Mouse (Mus musculus) midbrain, embryonic 12.5 days (tissue): ENCODE results near the gene Ccdc82. TPM values are rescaled to one million over a fixed set of nuclear protein-coding genes. Genes with fewer than 3 reads are reported as not detected.

Source experiments
- ATAC-seq: fragments of 200-750 bp; cut with Nextera tagmentation; 2 replicates; pipeline ENCODE4 v1.8.0; 2017; ENCODE audit warnings: low read depth, moderate TSS enrichment, moderate library complexity; ENCODE audit not compliant: low FRiP score
- H3K27ac ChIP-seq: fragments of 300-500 bp; sonication (generic); replicated peaks from 2 replicates; pipeline ENCODE4 v1.5.1; 2016; ENCODE audit warnings: mild to moderate bottlenecking
- H3K27me3 ChIP-seq: fragments of 300-500 bp; sonication (generic); 2 replicates; pipeline ENCODE4 v1.6.1; 2016; ENCODE audit warnings: mild to moderate bottlenecking
- H3K36me3 ChIP-seq: fragments of 300-500 bp; sonication (generic); 2 replicates; pipeline ENCODE4 v1.6.1; 2016
- H3K4me1 ChIP-seq: fragments of 300-500 bp; sonication (generic); 2 replicates; pipeline ENCODE4 v1.6.1; 2016
- H3K4me2 ChIP-seq: fragments of 300-500 bp; sonication (generic); replicated peaks from 2 replicates; pipeline ENCODE4 v1.6.1; 2016; ENCODE audit warnings: mild to moderate bottlenecking, moderate library complexity
- H3K4me3 ChIP-seq: fragments of 300-500 bp; sonication (generic); 2 replicates; pipeline ENCODE4 v1.5.1; 2016; ENCODE audit warnings: mild to moderate bottlenecking
- H3K9ac ChIP-seq: fragments of 300-500 bp; sonication (generic); replicated peaks from 2 replicates; pipeline ENCODE4 v1.6.1; 2016; ENCODE audit warnings: mild to moderate bottlenecking, moderate library complexity
- H3K9me3 ChIP-seq: fragments of 300-500 bp; sonication (generic); 2 replicates; pipeline ENCODE4 v1.6.1; 2016; ENCODE audit warnings: mild to moderate bottlenecking
- WGBS: fragments of 180-500 bp; shearing (Covaris S2); methylation state at CpG from one replicate; pipeline ENCODE4 v1.1.7; 2016; 5-methylcytosine and 5-hydroxymethylcytosine counted together
- polyA plus RNA-seq: library from polyadenylated mRNA; unstranded; fragments of >200 nt; fragmentation: Nextera tagmentation; extraction: Ambion mirVana; gene quantifications from 2 replicates; pipeline ENCODE4 v1.2.1, GENCODE M21; 2016

Ccdc82 gene
- polyA plus RNA-seq, 1 experiment from 2014 or later = 15.8 TPM

DNA sequence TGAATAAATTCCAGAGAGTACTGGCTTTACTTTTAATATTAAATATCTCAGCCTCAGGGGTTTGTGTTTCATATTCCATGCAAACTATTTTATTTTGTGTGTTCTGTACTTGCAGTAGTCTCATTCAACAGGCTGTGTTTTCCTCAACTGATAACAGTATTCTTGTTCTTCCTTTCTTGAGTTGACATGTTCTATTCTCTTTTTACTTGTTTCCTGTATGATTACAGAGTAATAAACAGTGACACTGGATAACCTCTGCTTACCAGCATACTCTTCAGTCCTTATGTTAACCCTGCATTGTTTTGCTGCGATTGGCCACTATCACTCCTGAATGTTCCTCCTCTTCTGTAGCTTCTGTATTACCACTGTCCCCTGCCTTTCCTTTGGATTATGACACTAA is 10.0 kb downstream of the Ccdc82 start:
- ATAC-seq = no peak
- no peak overlapping the region for H3K4me3 ChIP-seq
- H3K4me1 ChIP-seq = no peaks in the 10 kb centered on the region
- H3K36me3 ChIP-seq = no peaks in the 10 kb centered on the region; the same call in 1 of the 2 replicates
- H3K9ac ChIP-seq = no peak overlapping the region
- H3K4me2 ChIP-seq = no peak overlapping the region
- no peaks in the 10 kb centered on the region for H3K27me3 ChIP-seq
- no peaks in the 10 kb centered on the region for H3K9me3 ChIP-seq
- 94% methylated on average over 1 of the region's 1 CpGs for WGBS
- no peak overlapping the region for H3K27ac ChIP-seq

DNA sequence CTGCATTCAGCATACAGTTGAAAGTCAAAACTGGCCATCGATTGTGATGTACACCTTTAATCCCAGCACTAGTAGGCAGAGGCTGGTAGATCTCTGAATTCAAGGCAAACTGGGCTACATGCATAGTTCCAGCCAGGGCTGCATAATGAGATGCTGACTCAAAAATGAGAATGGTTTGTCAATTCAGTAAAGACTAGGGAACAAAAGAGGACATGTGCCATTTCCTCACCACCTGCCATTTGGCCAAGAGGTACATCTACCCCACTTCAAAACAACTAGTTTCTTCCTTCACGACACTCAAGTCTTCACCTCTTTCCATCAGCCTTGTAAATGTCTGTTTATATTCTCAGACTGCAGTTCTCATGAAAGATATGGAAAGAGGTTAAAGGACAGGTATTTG is 11.4 kb downstream of the Ccdc82 start:
- Histone ChIP-seq H3K27me3 (no peaks in the 10 kb centered on the region), H3K27ac (no peak overlapping the region), H3K9me3 (no peaks in the 10 kb centered on the region), H3K36me3 (no peaks in the 10 kb centered on the region), H3K4me1 (no peaks in the 10 kb centered on the region), H3K9ac (no peak overlapping the region), H3K4me3 (no peak overlapping the region), H3K4me2 (no peak overlapping the region)
- WGBS = 88% methylated on average over 2 of the region's 2 CpGs
- ATAC-seq = no peak

DNA sequence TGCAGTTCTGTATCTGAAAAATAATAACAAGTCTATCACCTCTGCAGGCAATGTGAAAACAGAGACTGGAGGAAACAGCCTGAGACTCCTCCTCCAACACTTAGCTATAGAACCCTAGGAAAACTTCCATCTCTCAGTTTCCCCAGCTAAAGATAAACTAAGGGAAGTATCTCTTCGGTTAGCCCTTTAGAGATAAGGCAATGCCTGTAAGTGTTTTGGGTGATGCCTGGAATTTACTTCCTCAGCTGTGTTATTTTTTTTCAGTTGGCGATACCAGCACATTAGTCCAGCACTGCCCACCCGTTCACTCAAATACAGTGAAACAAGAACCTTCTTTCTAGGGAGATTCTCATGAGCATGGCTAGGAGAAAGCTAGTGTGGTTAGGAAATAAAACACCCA is 14.2 kb downstream of the Ccdc82 start:
- H3K4me3 ChIP-seq = no peak overlapping the region
- H3K27ac ChIP-seq = no peak overlapping the region
- no peaks in the 10 kb centered on the region for H3K4me1 ChIP-seq
- no peaks in the 10 kb centered on the region for H3K9me3 ChIP-seq
- H3K36me3 ChIP-seq = no peaks in the 10 kb centered on the region
- WGBS = 90% methylated on average over 3 of the region's 3 CpGs
- H3K27me3 ChIP-seq = no peaks in the 10 kb centered on the region
- no peak for ATAC-seq
- H3K4me2 ChIP-seq = no peak overlapping the region
- no peak overlapping the region for H3K9ac ChIP-seq

DNA sequence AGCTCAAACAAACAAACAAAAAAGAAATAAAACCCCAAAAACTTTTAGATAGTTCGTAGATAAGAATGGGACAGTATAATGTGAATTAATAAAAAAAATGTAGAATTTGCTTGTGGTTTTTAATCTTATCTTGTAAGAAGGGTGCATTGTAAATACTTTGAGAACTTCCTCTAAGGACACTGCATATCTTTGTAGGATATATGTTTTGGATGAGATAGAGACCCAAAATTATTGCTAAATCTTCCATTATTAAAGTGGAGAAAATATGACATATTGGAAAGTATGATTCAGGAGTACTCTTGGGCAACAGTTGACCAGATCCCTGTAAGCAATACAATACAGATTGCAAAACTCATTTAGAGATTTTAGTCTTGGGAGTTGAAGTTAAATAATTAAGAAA is 26.5 kb downstream of the Ccdc82 start:
- Histone ChIP-seq H3K4me3 (no peak overlapping the region), H3K27ac (no peak overlapping the region), H3K27me3 (no peaks in the 10 kb centered on the region), H3K4me2 (no peak overlapping the region), H3K36me3 (no peaks in the 10 kb centered on the region), H3K9ac (no peak overlapping the region), H3K4me1 (no peaks in the 10 kb centered on the region), H3K9me3 (no peaks in the 10 kb centered on the region)
- WGBS = 93% methylated on average over 1 of the region's 1 CpGs
- ATAC-seq = no peak

DNA sequence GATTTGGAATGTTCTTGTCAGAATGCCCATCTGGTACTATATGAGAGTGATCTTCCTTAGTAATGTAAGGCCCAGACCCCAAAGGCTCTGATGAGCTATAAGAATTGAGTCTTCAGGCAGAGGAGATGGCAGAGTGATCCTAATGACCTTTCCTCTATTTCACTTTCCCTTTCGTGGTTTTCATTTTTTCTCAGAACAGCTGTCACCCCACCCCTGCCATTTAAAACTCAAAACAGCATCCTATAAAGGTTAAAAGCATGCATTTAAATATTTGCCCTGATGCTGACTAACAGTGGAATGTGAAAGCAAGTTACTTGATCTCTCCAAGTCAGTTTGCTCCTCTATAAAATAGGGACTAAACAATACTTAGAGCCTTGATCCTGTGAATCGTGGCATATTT is 40.7 kb downstream of the Ccdc82 start:
- no peak overlapping the region for H3K4me2 ChIP-seq
- H3K4me3 ChIP-seq = no peak overlapping the region
- H3K27me3 ChIP-seq = no peaks in the 10 kb centered on the region
- no peak for ATAC-seq
- 75% methylated on average over 2 of the region's 2 CpGs for WGBS
- H3K36me3 ChIP-seq = no peaks in the 10 kb centered on the region
- no peak overlapping the region for H3K27ac ChIP-seq
- H3K9me3 ChIP-seq = no peaks in the 10 kb centered on the region
- H3K4me1 ChIP-seq = no peaks in the 10 kb centered on the region
- no peak overlapping the region for H3K9ac ChIP-seq

DNA sequence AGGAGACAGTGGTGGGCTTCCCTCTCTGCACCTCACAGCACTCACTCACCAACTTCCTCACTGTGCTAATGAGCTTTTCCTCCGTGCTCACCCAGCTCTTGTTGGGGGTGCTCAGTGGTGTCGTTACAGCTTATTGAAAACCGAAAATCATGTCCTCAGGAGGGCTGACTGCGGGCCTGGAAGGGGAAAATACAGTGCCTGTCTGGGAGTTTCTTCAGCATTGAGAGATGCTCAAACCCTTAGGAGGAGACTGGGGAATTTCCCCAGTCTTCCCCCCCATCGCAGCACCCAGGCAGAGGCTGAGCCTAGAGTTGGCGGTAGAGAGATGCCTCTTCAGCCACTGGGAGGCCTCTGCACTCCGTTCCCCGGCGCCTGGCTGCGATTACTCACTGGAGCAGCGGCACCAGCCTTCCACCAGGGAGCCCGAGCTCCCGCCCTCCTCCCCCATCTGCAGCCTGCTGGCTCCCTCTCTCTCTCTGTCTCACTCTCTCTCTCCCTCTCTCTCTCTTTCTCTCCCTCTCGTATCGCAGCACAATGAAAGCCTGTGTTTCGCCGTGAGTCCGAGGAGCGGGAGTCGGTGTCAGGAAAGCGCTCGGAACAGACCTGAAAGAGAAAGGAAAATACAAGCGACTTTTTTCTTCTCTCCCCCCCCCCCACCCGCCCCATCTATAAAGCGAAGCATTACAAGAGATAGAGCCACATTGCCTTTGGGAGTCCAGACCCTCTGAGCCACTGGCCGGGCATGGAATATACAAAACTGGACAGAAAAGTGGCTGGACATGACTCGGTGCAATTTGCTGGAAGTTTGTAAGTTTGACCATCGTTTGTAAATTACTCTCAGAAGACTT is 49.7 kb downstream of the Ccdc82 start:
- Histone ChIP-seq H3K36me3 (no peaks in the 10 kb centered on the region), H3K9me3 (no peaks in the 10 kb centered on the region), H3K9ac (peak overlapping the region; percentile 68), H3K27ac (peak overlapping the region; percentile 84), H3K27me3 (peaks cover 17% of the 10 kb centered on the region), H3K4me3 (peak overlapping the region; percentile 55), H3K4me2 (peak overlapping the region; percentile 75), H3K4me1 (peaks cover 39% of the 10 kb centered on the region)
- WGBS = under 1% methylated on average over 28 of the region's 28 CpGs
- ATAC-seq = peak; percentile 90

DNA sequence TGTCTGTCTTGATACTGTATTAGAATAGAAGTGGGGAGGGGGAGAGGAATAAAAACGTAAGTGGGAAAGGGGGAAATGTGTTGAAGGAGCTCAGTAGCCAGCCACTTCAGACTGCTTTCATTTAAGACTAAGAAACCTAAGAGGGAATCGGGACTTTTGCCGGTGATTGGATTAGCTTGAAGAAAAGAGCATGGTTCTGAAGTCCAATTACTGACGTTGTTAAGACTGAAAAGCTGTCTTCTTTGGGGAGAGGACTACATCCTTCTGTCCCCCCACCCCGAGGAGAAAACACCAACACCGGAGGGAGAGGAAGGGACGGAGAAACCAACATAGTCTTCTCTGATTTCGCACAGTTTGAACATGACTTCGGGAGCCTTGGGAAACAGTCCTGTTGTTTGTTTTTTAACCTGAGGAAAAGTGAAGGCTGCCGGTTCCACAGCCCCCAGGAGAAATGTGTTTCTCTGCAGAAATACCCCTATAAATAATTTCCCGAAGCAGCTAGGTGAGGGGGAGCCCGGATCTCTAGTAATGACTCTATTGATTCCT is 50.4 kb downstream of the Ccdc82 start:
- no peak for ATAC-seq
- H3K4me2 ChIP-seq = peak overlapping the region; percentile 75
- H3K4me1 ChIP-seq = peaks cover 46% of the 10 kb centered on the region
- H3K27ac ChIP-seq = peak overlapping the region; percentile 84
- H3K9me3 ChIP-seq = no peaks in the 10 kb centered on the region
- H3K4me3 ChIP-seq = peak overlapping the region; percentile 55
- H3K36me3 ChIP-seq = no peaks in the 10 kb centered on the region
- H3K9ac ChIP-seq = peak overlapping the region; percentile 68
- H3K27me3 ChIP-seq = peaks cover 17% of the 10 kb centered on the region
- 0% methylated on average over 12 of the region's 12 CpGs for WGBS

DNA sequence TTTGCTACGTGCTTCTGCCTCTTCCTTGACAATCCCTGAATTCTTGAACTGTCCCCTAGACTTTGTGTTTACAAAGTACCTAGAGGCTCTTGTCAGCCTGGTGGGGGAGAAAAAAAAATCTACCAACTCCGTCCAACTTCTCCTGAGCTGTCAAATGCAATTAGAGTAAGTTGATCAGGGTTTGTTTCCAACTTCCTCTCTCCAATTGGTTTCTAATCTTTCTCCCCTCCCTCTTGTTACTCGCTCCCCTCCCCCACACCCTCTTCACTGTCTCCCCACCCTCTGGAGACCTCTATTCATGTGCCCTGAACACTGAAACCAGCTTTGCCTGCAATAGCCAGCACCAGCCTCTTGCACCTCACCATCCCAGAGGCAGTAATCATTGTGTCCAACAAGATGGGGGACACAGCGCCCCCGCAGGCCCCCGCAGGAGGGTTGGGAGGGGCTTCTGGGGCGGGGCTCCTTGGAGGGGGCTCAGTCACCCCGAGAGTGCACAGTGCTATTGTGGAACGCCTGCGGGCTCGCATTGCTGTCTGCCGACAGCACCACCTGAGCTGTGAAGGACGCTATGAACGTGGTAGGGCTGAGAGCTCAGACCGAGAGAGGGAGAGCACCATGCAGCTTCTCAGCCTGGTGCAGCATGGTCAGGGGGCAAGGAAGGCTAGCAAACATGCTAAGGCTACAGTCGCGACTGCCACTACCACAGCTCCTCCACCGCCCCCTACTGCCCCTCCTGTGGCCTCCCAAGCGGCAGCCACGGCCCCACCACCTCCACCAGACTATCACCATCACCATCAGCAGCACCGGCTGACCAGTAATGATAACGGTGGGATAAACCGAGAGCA is 51.1 kb downstream of the Ccdc82 start, which contains the start of gene Maml2:
Gene Maml2 (plus strand): TSS at position 290 of the 845 bp plus-strand sequence.
- Histone ChIP-seq H3K4me2 (peak within 1 kb of the TSS; percentile 75), H3K27ac (peak within 1 kb of the TSS; percentile 84), H3K9me3 (no peaks in the 10 kb centered on the region), H3K4me1 (peaks cover 53% of the 10 kb centered on the region), H3K27me3 (peaks cover 17% of the 10 kb centered on the region), H3K4me3 (peak within 1 kb of the TSS; percentile 55), H3K36me3 (no peaks in the 10 kb centered on the region), H3K9ac (peak within 1 kb of the TSS; percentile 68)
- under 1% methylated on average over 23 of the region's 23 CpGs for WGBS
- peak; percentile 78 for ATAC-seq

DNA sequence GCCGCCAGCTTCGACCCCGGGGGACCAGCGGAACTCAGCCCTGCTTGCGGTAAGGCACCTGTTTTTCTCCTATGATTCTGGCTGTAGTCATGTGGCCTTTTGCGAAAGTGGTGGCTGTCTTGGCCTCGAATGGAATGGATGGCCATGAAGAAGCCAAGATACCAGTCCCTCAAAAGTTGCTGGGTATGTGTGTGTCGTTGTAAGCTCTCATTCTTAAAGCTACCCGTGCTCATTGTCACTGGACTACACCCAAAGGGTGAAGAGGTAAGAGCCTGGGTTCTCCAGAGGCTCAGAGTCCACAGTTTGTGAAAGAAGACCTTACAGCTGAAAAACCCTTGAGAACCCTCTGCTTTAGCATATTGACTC is 51.7 kb downstream of the Ccdc82 start:
- H3K4me1 ChIP-seq = peaks cover 59% of the 10 kb centered on the region
- WGBS = 21% methylated on average over 9 of the region's 9 CpGs

DNA sequence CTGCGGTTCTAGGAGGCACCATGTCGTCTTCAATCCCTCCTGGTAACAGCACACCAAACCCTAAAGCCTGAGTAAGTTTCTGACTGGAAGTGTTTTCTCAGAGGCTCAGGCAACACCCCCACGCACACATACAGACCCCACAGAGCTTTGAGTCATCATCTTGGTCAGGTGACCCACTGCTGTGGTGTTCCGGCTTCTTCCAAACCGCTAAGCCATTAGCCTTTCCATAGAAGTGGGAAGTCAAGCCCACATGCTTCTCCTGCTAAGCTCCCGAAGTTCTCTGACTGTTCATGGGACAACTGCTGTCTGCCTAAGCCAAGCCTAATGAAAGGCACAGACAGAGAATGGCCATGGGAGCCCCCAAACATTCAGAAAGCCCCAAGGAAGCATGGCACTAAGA is 52.4 kb downstream of the Ccdc82 start:
- 82% methylated on average over 6 of the region's 6 CpGs for WGBS
- Histone ChIP-seq H3K4me2 (peak overlapping the region; percentile 75), H3K9me3 (no peaks in the 10 kb centered on the region), H3K9ac (0 out of 2 replicates have a peak overlapping the region, but pooled peaks have one; percentile 40), H3K27ac (no peak overlapping the region), H3K4me3 (peak overlapping the region; percentile 55), H3K36me3 (no peaks in the 10 kb centered on the region), H3K27me3 (peaks cover 17% of the 10 kb centered on the region), H3K4me1 (peaks cover 66% of the 10 kb centered on the region)
- ATAC-seq = no peak

More for the DNA sequence above, 51.7 kb downstream of the Ccdc82 start:
- Histone ChIP-seq H3K27ac (peak overlapping the region; percentile 84; the same call in 1 of the 2 replicates), H3K27me3 (peaks cover 17% of the 10 kb centered on the region), H3K4me3 (peak overlapping the region; percentile 55), H3K4me2 (peak overlapping the region; percentile 75), H3K9me3 (no peaks in the 10 kb centered on the region), H3K36me3 (no peaks in the 10 kb centered on the region), H3K9ac (peak overlapping the region; percentile 68)
- ATAC-seq = no peak

DNA sequence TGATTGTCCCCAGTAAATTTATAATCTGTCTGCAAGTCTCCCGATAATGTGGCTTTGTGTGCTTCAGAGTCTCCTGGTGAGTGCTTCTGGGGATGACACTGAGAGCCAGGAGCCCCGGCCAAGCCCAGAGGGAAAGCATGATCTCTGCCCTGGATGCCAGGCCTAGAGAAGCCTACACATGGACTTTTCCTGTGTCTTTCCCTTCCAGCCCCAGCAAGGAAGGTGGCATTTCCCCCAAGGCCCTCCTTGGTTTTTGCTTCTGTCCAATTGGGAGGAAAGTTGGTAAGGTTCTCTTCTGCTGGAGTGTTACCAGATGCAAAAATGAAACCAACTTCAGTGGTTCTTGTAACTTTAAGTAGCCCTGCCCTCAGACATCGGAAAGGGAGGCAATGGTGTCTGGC is 53.3 kb downstream of the Ccdc82 start:
- peak overlapping the region; percentile 40; the same call in 1 of the 2 replicates for H3K9ac ChIP-seq
- WGBS = 50% methylated on average over 3 of the region's 3 CpGs
- H3K27ac ChIP-seq = no peak overlapping the region
- no peak for ATAC-seq
- H3K27me3 ChIP-seq = peaks cover 17% of the 10 kb centered on the region
- H3K4me1 ChIP-seq = peaks cover 71% of the 10 kb centered on the region
- peak overlapping the region; percentile 12 for H3K4me3 ChIP-seq
- H3K9me3 ChIP-seq = no peaks in the 10 kb centered on the region
- H3K4me2 ChIP-seq = peak overlapping the region; percentile 75
- no peaks in the 10 kb centered on the region for H3K36me3 ChIP-seq
